Comparison of ENCODE assay signal across 15 mouse cellular contexts in the genomic region with DNA sequence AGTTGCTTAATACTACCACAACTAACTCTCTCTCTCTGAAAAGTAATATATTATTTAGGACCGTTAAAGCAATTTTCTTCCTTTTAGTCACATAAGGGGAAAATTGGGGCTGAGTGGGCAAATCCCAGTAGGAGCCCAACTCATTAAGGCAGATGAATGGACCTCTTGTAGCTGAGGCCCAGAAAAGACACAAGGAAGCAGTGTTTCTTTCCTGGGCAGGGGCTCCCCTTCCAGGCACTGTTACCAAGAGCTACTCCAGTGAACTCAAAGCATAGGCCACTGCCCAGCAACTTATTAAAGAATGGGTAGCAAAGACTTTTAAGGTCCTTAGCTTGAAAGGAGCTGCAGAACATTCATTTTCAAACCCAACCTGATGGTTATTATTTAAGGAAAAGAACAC. TPM values are rescaled to one million over a fixed set of nuclear protein-coding genes. Genes with fewer than 3 reads are reported as not detected.
DNase-seq lines count a peak whose midpoint lies in the region; ATAC-seq lines count a peak whose summit lies in the region.
"Had no signal": no experiment of that assay in that cellular context is flagged by ENCODE, and none has a peak within 500 bp of the region (broad histone marks: within the 10 kb centered on the region; RNA-seq: fewer than 3 reads in every experiment).

No protein-coding gene starts in this region.

- H3K27me3 ChIP-seq in neural tube, embryonic 12.5 days (replicated peaks), result no peaks in the 10 kb centered on the region
- no peaks in the 10 kb centered on the region for H3K27me3 ChIP-seq in neural tube, embryonic 15.5 days (replicated peaks)
- H3K27me3 ChIP-seq: embryonic facial prominence, embryonic 13.5 days; heart, embryonic 15.5 days; liver, embryonic 13.5 days had no signal

- H3K9me3 ChIP-seq in neural tube, embryonic 12.5 days, result no peaks in the 10 kb centered on the region
- no peaks in the 10 kb centered on the region for H3K9me3 ChIP-seq in neural tube, embryonic 15.5 days (replicated peaks)
- H3K9me3 ChIP-seq: embryonic facial prominence, embryonic 13.5 days; heart, embryonic 15.5 days; liver, embryonic 13.5 days had no signal

- H3K9ac ChIP-seq in neural tube, embryonic 12.5 days, result no peak overlapping the region
- H3K9ac ChIP-seq in neural tube, embryonic 15.5 days (replicated peaks), result no peak overlapping the region
- H3K9ac ChIP-seq: embryonic facial prominence, embryonic 13.5 days; heart, embryonic 15.5 days; liver, embryonic 13.5 days had no signal

- WGBS in neural tube, embryonic 12.5 days, result 11% methylated on average over 1 of the region's 1 CpGs
- 13% methylated on average over 1 of the region's 1 CpGs for WGBS in neural tube, embryonic 15.5 days

- 0 out of 2 replicates have a peak, but pooled peaks have one; percentile 44 for ATAC-seq in neural tube, embryonic 12.5 days (ENCODE audit: low FRiP score, low read depth)
- ATAC-seq in neural tube, embryonic 15.5 days (ENCODE audit: low FRiP score), result no peak
- peak; percentile 65; the same call in 1 of the 2 replicates for ATAC-seq in frontal cortex, adult (ENCODE audit: low TSS enrichment)

- no peak overlapping the region for H3K4me2 ChIP-seq in neural tube, embryonic 12.5 days (replicated peaks)
- H3K4me2 ChIP-seq in neural tube, embryonic 15.5 days, result no peak overlapping the region
- H3K4me2 ChIP-seq: embryonic facial prominence, embryonic 13.5 days; heart, embryonic 15.5 days; liver, embryonic 13.5 days had no signal

- DNase-seq in embryo, embryonic 10.5 days (ENCODE audit: low spot score), result peak; percentile 29
- DNase-seq in embryo, embryonic 9.5 days (ENCODE audit: extremely low spot score), result no peak
- peak; percentile 71 for DNase-seq in retina, postnatal 1 day
- DNase-seq in thymus, postnatal 36 days, result no peak
- no peak for DNase-seq in lung, postnatal 25 days (ENCODE audit: low spot score)
- DNase-seq: gastrocnemius, adult 2 months; kidney, adult 18-20 months; liver, embryonic 13.5 days had no signal

- H3K4me1 ChIP-seq in neural tube, embryonic 12.5 days, result no peaks in the 10 kb centered on the region
- H3K4me1 ChIP-seq in neural tube, embryonic 15.5 days, result 0 out of 2 replicates have a peak, but pooled peaks cover 4% of the 10 kb centered on the region
- H3K4me1 ChIP-seq: embryonic facial prominence, embryonic 13.5 days; heart, embryonic 15.5 days had no signal

- H3K36me3 ChIP-seq in neural tube, embryonic 12.5 days, result no peaks in the 10 kb centered on the region
- no peaks in the 10 kb centered on the region for H3K36me3 ChIP-seq in neural tube, embryonic 15.5 days
- H3K36me3 ChIP-seq: embryonic facial prominence, embryonic 13.5 days; G1E; heart, embryonic 15.5 days; liver, embryonic 13.5 days had no signal

- no peak overlapping the region for H3K27ac ChIP-seq in neural tube, embryonic 12.5 days
- H3K27ac ChIP-seq in neural tube, embryonic 15.5 days (replicated peaks), result no peak overlapping the region
- H3K27ac ChIP-seq: embryonic facial prominence, embryonic 13.5 days; gastrocnemius, adult 2 months; heart, embryonic 15.5 days; liver, embryonic 13.5 days; stomach, postnatal 0 days had no signal

- H3K4me3 ChIP-seq in neural tube, embryonic 12.5 days, result no peak overlapping the region
- H3K4me3 ChIP-seq in neural tube, embryonic 15.5 days (replicated peaks), result no peak overlapping the region
- H3K4me3 ChIP-seq: embryonic facial prominence, embryonic 13.5 days; gastrocnemius, adult 2 months; heart, embryonic 15.5 days; liver, embryonic 13.5 days had no signal

RNA-seq across cellular contexts. Expression of a gene that starts 22.5 kb away (rescaled TPM):
- polyA plus RNA-seq in neural tube, embryonic 12.5 days (2016; fragmentation: Nextera tagmentation; extraction: Ambion mirVana), result 301 and 314 TPM in 2 replicates
- polyA plus RNA-seq in neural tube, embryonic 15.5 days (2015; fragmentation: Nextera tagmentation; extraction: Ambion mirVana), result 168 and 232 TPM in 2 replicates

Comparison
In these comparisons a context has a peak if more than half of its experiments do, and no peak if none do; other contexts are left out.
1. DNase-seq: peak in embryo, embryonic 10.5 days (single experiment) and retina, postnatal 1 day (single experiment); none in embryo, embryonic 9.5 days (single experiment), thymus, postnatal 36 days (0 of 2) and lung, postnatal 25 days (single experiment).